Mouse (Mus musculus) kidney, adult 2 months (tissue): Measurements from ENCODE around the gene Wbp1. TPM values are rescaled to one million over a fixed set of nuclear protein-coding genes. Genes with fewer than 3 reads are reported as not detected.
A peak's percentile ranks its signal among the peaks of the same experiment; 100 is the strongest.

Experiments
- DNase-seq: peaks from one replicate; pipeline ENCODE4 v3.0.0; 2021
- H3K27ac ChIP-seq: fragments of 200-500 bp; 2 replicates; pipeline ENCODE4 v1.5.1; 2012; ENCODE audit warnings: low read depth, low read length, control low read depth, inconsistent platforms; ENCODE audit not compliant: insufficient read depth
- H3K27me3 ChIP-seq: fragments of 200-500 bp; replicated peaks from 2 replicates; pipeline ENCODE4 v1.6.1; 2012; ENCODE audit warnings: mild to moderate bottlenecking, moderate library complexity, low read length, inconsistent platforms; ENCODE audit not compliant: control insufficient read depth, insufficient read depth
- H3K36me3 ChIP-seq: fragments of 200-500 bp; 2 replicates; pipeline ENCODE4 v1.6.1; 2012; ENCODE audit warnings: mild to moderate bottlenecking, moderate library complexity, low read length, inconsistent platforms; ENCODE audit not compliant: control insufficient read depth, insufficient read depth
- H3K4me1 ChIP-seq: fragments of 200-500 bp; 2 replicates; pipeline ENCODE4 v1.6.1; 2011; ENCODE audit warnings: low read length; ENCODE audit not compliant: control insufficient read depth, insufficient read depth
- H3K4me3 ChIP-seq: fragments of 200-500 bp; 2 replicates; pipeline ENCODE4 v1.5.1; 2011; ENCODE audit warnings: mild to moderate bottlenecking, low read depth, low read length, control low read depth; ENCODE audit not compliant: insufficient read depth
- CTCF ChIP-seq: fragments of 200-500 bp; conservative IDR thresholded peaks from 2 replicates; pipeline ENCODE4 v1.5.1; 2011; ENCODE audit warnings: low read depth, mild to moderate bottlenecking, control low read depth, low read length, moderate library complexity, mixed read lengths; ENCODE audit not compliant: insufficient read depth, insufficient read length
- POLR2A ChIP-seq: fragments of 200-500 bp; IDR thresholded peaks from one replicate; pipeline ENCODE4 v1.6.1; 2011; ENCODE audit warnings: low read depth, low read length, control low read depth
- WGBS: fragments of 180-500 bp; shearing (Covaris S2); methylation state at CpG from one replicate; pipeline ENCODE4 v1.1.7; 2018; 5-methylcytosine and 5-hydroxymethylcytosine counted together
- polyA plus RNA-seq: library from polyadenylated mRNA; depleted of rRNA; stranded (reverse); fragments of >200 nt; gene quantifications from 2 replicates; pipeline ENCODE4 v1.2.3, GENCODE M21; 2012

Wbp1 gene
- polyA plus RNA-seq, 1 experiment, result 203 TPM

- no peak overlapping the region for H3K27ac ChIP-seq
- TF ChIP-seq CTCF (no peak), POLR2A (no peak)
- no peaks in the 10 kb centered on the region for H3K27me3 ChIP-seq
- H3K36me3 ChIP-seq, result no peaks in the 10 kb centered on the region
- H3K4me1 ChIP-seq, result peaks cover 5% of the 10 kb centered on the region; the same call in 1 of the 2 replicates
- 4% methylated on average over 52 of the region's 52 CpGs for WGBS
- DNase-seq, result no peak
- H3K4me3 ChIP-seq, result peak overlapping the region; percentile 56
These were observed 728 bp upstream of the Wbp1 start for GRCm38 (mm10) chr6:83121863-83122710.

GRCm38 (mm10) chr6:83119734-83120051 lies 1.7 kb downstream of the Wbp1 start:
- TF ChIP-seq POLR2A (no peak), CTCF (no peak)
- DNase-seq, result no peak
- H3K4me3 ChIP-seq, result no peak overlapping the region
- H3K27me3 ChIP-seq, result no peaks in the 10 kb centered on the region
- WGBS, result 51% methylated on average over 7 of the region's 7 CpGs
- no peak overlapping the region for H3K27ac ChIP-seq
- peaks cover 13% of the 10 kb centered on the region; the same call in 1 of the 2 replicates for H3K4me1 ChIP-seq
- H3K36me3 ChIP-seq, result no peaks in the 10 kb centered on the region

GRCm38 (mm10) chr6:83118825-83119733 lies 2.3 kb downstream of the Wbp1 start:
- no peak for DNase-seq
- Histone ChIP-seq H3K27me3 (no peaks in the 10 kb centered on the region), H3K27ac (no peak overlapping the region), H3K4me1 (peaks cover 13% of the 10 kb centered on the region; the same call in 1 of the 2 replicates), H3K4me3 (no peak overlapping the region), H3K36me3 (no peaks in the 10 kb centered on the region)
- no peak for TF ChIP-seq CTCF
- peak; percentile 10 for TF ChIP-seq POLR2A
- 59% methylated on average over 14 of the region's 14 CpGs for WGBS

GRCm38 (mm10) chr6:83118369-83118768 lies 3.0 kb downstream of the Wbp1 start:
- H3K27ac ChIP-seq, result no peak overlapping the region
- WGBS, result 79% methylated on average over 11 of the region's 11 CpGs
- H3K4me1 ChIP-seq, result peaks cover 13% of the 10 kb centered on the region; the same call in 1 of the 2 replicates
- no peaks in the 10 kb centered on the region for H3K27me3 ChIP-seq
- no peak for DNase-seq
- no peaks in the 10 kb centered on the region for H3K36me3 ChIP-seq
- no peak for TF ChIP-seq CTCF
- no peak for TF ChIP-seq POLR2A
- H3K4me3 ChIP-seq, result no peak overlapping the region

- 90% methylated on average over 13 of the region's 13 CpGs for WGBS
- TF ChIP-seq CTCF, result no peak
- TF ChIP-seq POLR2A, result no peak
These were observed 3.7 kb downstream of the Wbp1 start for GRCm38 (mm10) chr6:83117616-83118015.

GRCm38 (mm10) chr6:83117165-83117438 lies 4.3 kb downstream of the Wbp1 start:
- WGBS, result 83% methylated on average over 4 of the region's 4 CpGs
- Histone ChIP-seq H3K27ac (no peak overlapping the region), H3K27me3 (no peaks in the 10 kb centered on the region), H3K4me1 (peaks cover 13% of the 10 kb centered on the region; the same call in 1 of the 2 replicates), H3K4me3 (no peak overlapping the region), H3K36me3 (no peaks in the 10 kb centered on the region)
- TF ChIP-seq CTCF (no peak), POLR2A (no peak)
- no peak for DNase-seq

More at GRCm38 (mm10) chr6:83117616-83118015, 3.7 kb downstream of the Wbp1 start:
- Histone ChIP-seq H3K4me1 (peaks cover 13% of the 10 kb centered on the region; the same call in 1 of the 2 replicates), H3K36me3 (no peaks in the 10 kb centered on the region), H3K27ac (no peak overlapping the region), H3K4me3 (no peak overlapping the region), H3K27me3 (no peaks in the 10 kb centered on the region)
- no peak for DNase-seq

- TF ChIP-seq POLR2A, result no peak
- no peak for TF ChIP-seq CTCF
- no peaks in the 10 kb centered on the region for H3K36me3 ChIP-seq
- H3K27ac ChIP-seq, result no peak overlapping the region
- H3K4me3 ChIP-seq, result peak overlapping the region; percentile 97; the same call in 1 of the 2 replicates
- peaks cover 13% of the 10 kb centered on the region; the same call in 1 of the 2 replicates for H3K4me1 ChIP-seq
- WGBS, result 72% methylated on average over 11 of the region's 11 CpGs
- H3K27me3 ChIP-seq, result no peaks in the 10 kb centered on the region
- no peak for DNase-seq
These were observed 4.8 kb downstream of the Wbp1 start for GRCm38 (mm10) chr6:83116373-83117164.
